Mouse (Mus musculus): ENCODE results near the gene Cdh4.
A peak's percentile ranks its signal among the peaks of the same experiment; 100 is the strongest.

Cdh4 gene

GRCm38 (mm10) chr2:179598886-179599285, 156.7 kb downstream of the Cdh4 start:
- DNase-seq (ENCODE audit: low read depth) = no peak

DNA sequence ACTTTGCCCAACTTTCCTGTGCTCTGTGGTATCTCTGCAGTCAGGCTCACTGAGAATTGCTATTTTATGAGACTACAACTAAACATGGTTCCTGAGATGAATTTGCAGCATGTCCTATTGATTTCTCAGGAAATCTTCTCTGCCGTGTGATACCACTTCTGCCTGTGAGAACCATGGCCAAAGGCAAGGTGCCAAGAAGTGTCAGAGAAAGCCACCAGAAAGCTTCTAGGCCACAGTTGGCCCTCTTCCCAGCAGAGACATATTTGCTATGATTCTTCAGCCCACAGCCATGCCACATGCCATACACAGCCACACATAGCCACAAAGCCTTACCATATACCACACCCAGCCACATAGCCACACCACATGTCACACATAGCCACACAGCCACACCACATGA, 157.7 kb downstream of the Cdh4 start:
- DNase-seq (ENCODE audit: low read depth) = no peak

GRCm38 (mm10) chr2:179600347-179600746, 158.1 kb downstream of the Cdh4 start:
- no peak for DNase-seq (ENCODE audit: low read depth)

DNA sequence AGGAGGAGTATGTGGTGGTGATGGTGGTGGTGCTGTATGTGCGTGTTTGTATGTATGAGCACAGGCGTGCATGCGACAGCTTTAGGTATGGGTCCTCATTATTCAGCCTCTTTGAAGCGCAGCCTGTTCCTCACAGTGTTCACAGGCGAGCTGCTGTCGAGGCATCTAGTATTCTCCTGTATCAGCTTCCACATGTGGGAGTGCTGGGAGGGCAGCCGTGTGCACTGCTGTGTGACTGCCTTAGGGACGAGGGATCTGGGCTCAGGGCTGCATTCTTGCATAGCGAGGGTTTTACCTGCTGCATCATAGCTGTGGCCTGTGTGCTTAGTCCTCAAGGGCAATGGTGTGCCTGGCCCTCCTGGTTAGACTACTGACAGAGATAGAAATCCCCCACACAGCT, 158.9 kb downstream of the Cdh4 start:
- no peak for DNase-seq (ENCODE audit: low read depth)

DNA sequence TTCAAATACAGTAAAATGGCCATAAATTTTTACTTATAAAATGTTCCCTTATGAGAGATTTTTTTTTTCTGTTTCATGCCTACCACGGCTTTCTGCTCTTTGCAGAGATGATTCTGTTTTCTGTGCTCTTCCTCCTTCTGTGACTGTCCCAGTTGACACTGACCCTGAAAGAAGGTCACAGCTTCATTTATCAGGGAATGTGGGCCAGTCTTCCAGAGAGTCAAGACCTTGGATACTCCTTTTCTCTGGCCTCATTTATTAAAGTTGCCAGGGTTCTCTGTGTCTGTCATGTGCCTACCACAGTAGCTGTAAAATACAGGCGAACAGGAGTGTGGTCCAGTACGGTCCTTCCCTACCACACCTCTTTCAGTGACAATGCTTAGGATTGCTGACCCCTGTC, 162.5 kb downstream of the Cdh4 start:
- no peak for DNase-seq (ENCODE audit: low read depth)

- no peak for DNase-seq (ENCODE audit: low read depth)
These were observed 163.0 kb downstream of the Cdh4 start for GRCm38 (mm10) chr2:179605255-179605654.

DNA sequence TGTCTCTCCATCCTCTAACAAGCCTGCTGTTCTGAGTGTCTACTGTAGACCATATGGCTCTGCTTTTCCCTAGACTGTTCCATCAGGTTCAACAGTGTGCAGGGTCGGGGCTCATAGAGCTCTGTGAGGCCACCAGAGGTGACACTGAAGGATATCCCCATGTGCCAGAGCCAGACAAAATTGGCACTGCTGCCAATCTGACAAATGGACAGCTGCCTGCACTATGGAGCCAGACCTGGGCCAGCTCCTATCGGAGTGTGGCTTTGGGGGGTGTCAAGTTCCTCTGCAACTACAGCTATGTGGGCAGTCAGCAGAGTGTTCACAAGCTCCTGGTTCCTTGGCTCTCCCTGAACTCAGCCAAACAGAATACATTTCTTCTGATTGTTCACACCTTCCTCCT, 164.1 kb downstream of the Cdh4 start:
- DNase-seq (ENCODE audit: low read depth) = no peak

DNA sequence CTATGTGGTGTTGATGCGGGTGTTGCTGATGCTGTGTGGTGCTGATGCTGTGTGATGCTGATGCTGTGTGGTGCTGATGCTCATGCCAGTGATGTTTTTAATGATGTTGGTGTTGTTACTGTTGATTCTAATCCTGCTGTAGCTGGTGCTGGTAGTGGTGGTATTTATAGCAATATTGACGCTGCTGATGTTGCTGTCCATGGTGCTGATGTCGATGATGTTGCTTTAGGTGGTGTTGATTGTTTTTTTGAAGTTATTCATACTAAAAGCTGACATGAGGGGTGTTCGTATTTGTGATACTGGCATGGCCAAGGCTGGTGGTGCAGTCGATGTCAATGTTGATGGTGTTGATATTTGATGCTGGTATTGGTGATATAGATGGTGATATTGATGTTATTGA, 173.7 kb downstream of the Cdh4 start:
- peak; percentile 71 for DNase-seq (ENCODE audit: low read depth)

- no peak for DNase-seq (ENCODE audit: low read depth)
These were observed 181.6 kb downstream of the Cdh4 start for GRCm38 (mm10) chr2:179623643-179624473.

DNA sequence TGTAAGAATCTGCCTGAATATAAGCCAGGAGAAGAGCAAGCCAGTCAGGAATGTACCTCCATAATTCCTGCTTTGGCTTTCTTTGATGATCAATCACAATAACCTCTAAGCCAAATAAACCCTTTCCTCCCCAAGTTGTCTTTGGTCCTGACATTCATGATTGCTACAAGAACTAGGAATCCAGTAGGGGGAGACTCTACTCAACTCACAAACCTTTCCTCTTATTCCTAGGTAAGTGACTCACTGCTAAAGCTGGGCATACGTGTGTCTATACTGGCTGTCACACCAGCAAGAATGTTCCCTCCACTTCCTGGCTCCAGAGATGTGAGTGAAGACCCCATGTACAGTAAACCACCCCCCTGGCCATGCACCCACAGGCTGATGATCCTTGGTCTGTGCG, 185.3 kb downstream of the Cdh4 start:
- DNase-seq (ENCODE audit: low read depth) = no peak

DNA sequence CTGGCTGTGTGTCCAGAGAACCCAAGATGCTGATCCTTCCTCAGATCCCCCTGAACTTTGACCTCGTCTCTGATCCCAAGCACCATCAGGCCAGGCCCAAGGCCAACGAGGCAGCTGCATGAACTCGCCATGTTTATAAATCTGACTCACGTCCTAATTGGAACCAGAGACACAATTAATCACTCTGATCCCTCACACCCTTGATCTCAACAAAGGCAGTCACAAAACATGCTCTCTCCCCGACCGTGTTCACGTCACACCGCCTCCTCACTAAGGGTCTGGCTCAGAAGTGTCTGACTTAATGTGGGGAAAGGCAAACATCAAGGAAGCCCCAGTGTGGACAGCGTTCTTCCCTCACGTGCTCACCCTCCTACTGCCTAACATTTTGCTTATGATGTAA, 188.5 kb downstream of the Cdh4 start:
- no peak for DNase-seq (ENCODE audit: low read depth)

- no peak for DNase-seq (ENCODE audit: low read depth)
These were observed 198.5 kb downstream of the Cdh4 start for GRCm38 (mm10) chr2:179640576-179641301.

- peak; percentile 48 for DNase-seq (ENCODE audit: low read depth)
These were observed 206.5 kb downstream of the Cdh4 start for GRCm38 (mm10) chr2:179648573-179649263.

GRCm38 (mm10) chr2:179649370-179649769, 207.1 kb downstream of the Cdh4 start:
- peak; percentile 6 for DNase-seq (ENCODE audit: low read depth)

DNA sequence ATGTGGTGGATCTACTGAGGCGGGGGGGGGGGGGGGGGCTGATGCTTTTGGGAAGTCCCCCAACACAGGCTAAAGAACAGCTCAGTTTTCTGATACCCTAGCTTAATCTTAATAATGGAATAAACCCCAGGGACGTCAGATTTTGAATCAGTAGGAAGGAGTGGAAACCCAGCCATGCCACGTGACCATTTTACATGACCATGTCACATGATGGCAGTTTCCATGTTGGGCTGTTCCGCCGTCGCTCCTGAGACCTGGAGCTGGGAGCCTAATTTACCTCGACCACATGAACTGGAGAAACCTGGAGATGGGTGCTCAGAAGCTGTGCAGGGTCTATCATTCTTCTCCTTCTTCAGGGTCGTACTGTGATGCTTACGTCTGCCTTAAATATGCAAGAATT, 207.9 kb downstream of the Cdh4 start:
- DNase-seq (ENCODE audit: low read depth) = no peak

GRCm38 (mm10) chr2:179655506-179655905, 213.3 kb downstream of the Cdh4 start:
- DNase-seq (ENCODE audit: low read depth) = no peak

DNA sequence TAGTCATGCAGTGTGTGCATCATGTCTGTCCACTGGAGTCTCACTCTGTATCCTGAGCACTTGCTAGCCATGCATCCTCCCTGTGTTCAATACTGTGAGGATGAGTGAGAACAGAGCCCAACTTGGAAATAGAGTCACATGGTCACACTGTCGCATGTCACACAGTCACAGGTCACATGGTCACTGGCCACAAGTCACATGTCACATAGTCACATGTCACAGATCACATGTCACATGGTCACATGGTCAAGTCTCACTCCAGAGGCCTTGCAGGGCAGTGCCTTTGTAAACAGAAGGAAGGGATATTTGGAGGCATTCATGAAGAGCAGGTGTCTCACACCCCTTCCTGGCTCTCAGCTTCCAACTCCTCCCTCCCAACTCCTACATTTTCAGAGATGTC, 217.0 kb downstream of the Cdh4 start:
- DNase-seq (ENCODE audit: low read depth) = no peak

- DNase-seq (ENCODE audit: low read depth) = no peak
These were observed 219.9 kb downstream of the Cdh4 start for GRCm38 (mm10) chr2:179661998-179662714.

- DNase-seq (ENCODE audit: low read depth) = no peak
These were observed 220.5 kb downstream of the Cdh4 start for GRCm38 (mm10) chr2:179662739-179663138.

GRCm38 (mm10) chr2:179663652-179664051, 221.4 kb downstream of the Cdh4 start:
- no peak for DNase-seq (ENCODE audit: low read depth)

DNA sequence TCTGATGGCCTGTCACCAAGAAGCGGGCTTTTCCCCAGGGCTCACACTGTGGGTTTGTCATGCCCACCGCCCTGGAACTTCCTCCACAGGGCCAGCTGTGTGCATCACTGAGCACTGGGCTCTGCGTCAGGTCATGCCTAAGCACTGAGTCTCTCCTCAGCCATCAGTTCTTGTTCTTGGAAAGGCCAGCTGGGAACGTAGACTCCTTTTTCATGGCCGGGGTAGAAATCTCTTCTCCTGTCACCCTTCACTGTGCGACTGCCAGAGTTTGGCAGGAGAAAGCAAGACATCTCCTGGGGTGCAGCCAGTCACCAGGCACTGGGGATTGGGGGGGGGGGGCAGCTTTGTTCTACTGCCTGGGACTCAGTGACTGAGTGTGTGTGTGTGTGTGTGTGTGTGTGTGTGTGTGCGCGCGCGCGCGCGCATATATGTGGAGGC, 222.0 kb downstream of the Cdh4 start:
- DNase-seq (ENCODE audit: low read depth) = no peak

- DNase-seq (ENCODE audit: low read depth) = no peak
These were observed 228.5 kb downstream of the Cdh4 start for GRCm38 (mm10) chr2:179670689-179671088.
